Mouse (Mus musculus) MEL (cell line): Measurements from ENCODE around the gene Cep63. TPM values are rescaled to one million over a fixed set of nuclear protein-coding genes. Genes with fewer than 3 reads are reported as not detected.

Source experiments
- DNase-seq: peaks from one replicate; pipeline ENCODE4 v3.0.0; 2011; ENCODE audit warnings: low read depth, low spot score
- H3K27ac ChIP-seq: 2 replicates; pipeline ENCODE4 v1.5.1; 2012; ENCODE audit warnings: low read depth, mild to moderate bottlenecking, control low read depth, low read length, moderate library complexity; ENCODE audit not compliant: control insufficient read depth
- H3K27me3 ChIP-seq, 2 experiments: fragments of 150-350 bp in 1 of 2; sonication (generic) in 1 of 2; 2 replicates each; pipeline ENCODE4 v1.6.1; 2012; ENCODE audit warnings: low read length in 2 of 2, mild to moderate bottlenecking in 2 of 2, improper control_type of control experiment in 1 of 2, moderate library complexity in 1 of 2; ENCODE audit not compliant: insufficient read depth in 2 of 2, control insufficient read depth in 1 of 2
- H3K36me3 ChIP-seq, 2 experiments: 2 replicates each; pipeline ENCODE4 v1.6.1; 2012 to 2014; ENCODE audit warnings: low read length in 2 of 2, improper control_type of control experiment in 1 of 2, inconsistent platforms in 1 of 2, mild to moderate bottlenecking in 1 of 2; ENCODE audit not compliant: insufficient read depth in 2 of 2, control insufficient read depth in 1 of 2
- H3K4me1 ChIP-seq, 2 experiments: fragments of 150-350 bp in 1 of 2; sonication (generic) in 1 of 2; 2 replicates each; pipeline ENCODE4 v1.6.1; 2012; ENCODE audit warnings: low read length in 2 of 2, improper control_type of control experiment in 1 of 2, mild to moderate bottlenecking in 1 of 2; ENCODE audit not compliant: insufficient read depth in 2 of 2, control insufficient read depth in 1 of 2
- H3K4me3 ChIP-seq, 2 experiments: fragments of 150-350 bp in 1 of 2; sonication (generic) in 1 of 2; 2 replicates each; pipeline ENCODE4 v1.5.1; 2012; ENCODE audit warnings: low read depth in 2 of 2, low read length in 2 of 2, mild to moderate bottlenecking in 2 of 2, moderate library complexity in 2 of 2, control low read depth in 1 of 2, improper control_type of control experiment in 1 of 2; ENCODE audit not compliant: control insufficient read depth in 1 of 2, insufficient read depth in 1 of 2
- H3K79me2 ChIP-seq: 2 replicates; pipeline ENCODE4 v1.6.1; 2012; ENCODE audit warnings: mild to moderate bottlenecking, low read length, moderate library complexity; ENCODE audit not compliant: control insufficient read depth, poor library complexity, insufficient read depth
- H3K9ac ChIP-seq: 2 replicates; pipeline ENCODE4 v1.6.1; 2012; ENCODE audit warnings: low read depth, mild to moderate bottlenecking, control low read depth, low read length, moderate library complexity; ENCODE audit not compliant: control insufficient read depth, poor library complexity, severe bottlenecking
- H3K9me3 ChIP-seq: fragments of 150-350 bp; sonication (generic); replicated peaks from 2 replicates; pipeline ENCODE4 v1.6.1; 2012; ENCODE audit warnings: mild to moderate bottlenecking, low read length, improper control_type of control experiment, moderate library complexity; ENCODE audit not compliant: insufficient read depth
- CHD1 ChIP-seq: IDR thresholded peaks from 2 replicates; pipeline ENCODE4 v1.6.1; 2012; ENCODE audit warnings: low read depth, mild to moderate bottlenecking, inconsistent platforms, low read length, improper control_type of control experiment
- CHD2 ChIP-seq: IDR thresholded peaks from 2 replicates; pipeline ENCODE4 v1.6.1; 2011; ENCODE audit warnings: low read length, improper control_type of control experiment
- EP300 ChIP-seq, 2 experiments: IDR thresholded peaks; 2 replicates each; pipeline ENCODE4 v1.6.1; 2011; ENCODE audit warnings: improper control_type of control experiment in 2 of 2, low read length in 2 of 2, low read depth in 1 of 2, mild to moderate bottlenecking in 1 of 2
- ETS1 ChIP-seq: IDR thresholded peaks from 2 replicates; pipeline ENCODE4 v1.6.1; 2012; ENCODE audit warnings: low read depth, mild to moderate bottlenecking, inconsistent platforms, low read length, improper control_type of control experiment, moderate library complexity
- GABPA ChIP-seq: IDR thresholded peaks from 2 replicates; pipeline ENCODE4 v1.6.1; 2012; ENCODE audit warnings: low read depth, mild to moderate bottlenecking, inconsistent platforms, low read length, improper control_type of control experiment, moderate library complexity
- GATA1 ChIP-seq: IDR thresholded peaks from 2 replicates; pipeline ENCODE4 v1.6.1; 2011; ENCODE audit warnings: low read depth, low read length, improper control_type of control experiment
- JUND ChIP-seq: IDR thresholded peaks from 2 replicates; pipeline ENCODE4 v1.6.1; 2011; ENCODE audit warnings: low read depth, mild to moderate bottlenecking, improper control_type of control experiment, low read length
- MAFK ChIP-seq: IDR thresholded peaks from 2 replicates; pipeline ENCODE4 v1.6.1; 2011; ENCODE audit warnings: low read depth, mild to moderate bottlenecking, low read length, improper control_type of control experiment, borderline replicate concordance
- MAZ ChIP-seq: IDR thresholded peaks from 2 replicates; pipeline ENCODE4 v1.6.1; 2012; ENCODE audit warnings: low read depth, mild to moderate bottlenecking, inconsistent platforms, low read length, improper control_type of control experiment
- MEF2A ChIP-seq: IDR thresholded peaks from 2 replicates; pipeline ENCODE4 v1.6.1; 2014; ENCODE audit warnings: low read depth, mild to moderate bottlenecking, inconsistent platforms, low read length, improper control_type of control experiment; ENCODE audit not compliant: poor library complexity, insufficient replicate concordance, severe bottlenecking; ENCODE audit errors: extremely low read depth
- MYB ChIP-seq: IDR thresholded peaks from 2 replicates; pipeline ENCODE4 v1.6.1; 2011; ENCODE audit warnings: mild to moderate bottlenecking, low read depth, low read length, improper control_type of control experiment
- NELFE ChIP-seq: IDR thresholded peaks from 2 replicates; pipeline ENCODE4 v1.6.1; 2011; ENCODE audit warnings: low read depth, low read length, improper control_type of control experiment
- POLR2A ChIP-seq, 2 experiments: IDR thresholded peaks; 2 replicates each; pipeline ENCODE4 v1.6.1; 2011 to 2012; ENCODE audit warnings: low read length in 2 of 2, mild to moderate bottlenecking in 2 of 2, control low read depth in 1 of 2, improper control_type of control experiment in 1 of 2, low read depth in 1 of 2, moderate library complexity in 1 of 2; ENCODE audit not compliant: control insufficient read depth in 1 of 2, insufficient read depth in 1 of 2, poor library complexity in 1 of 2
- POLR2AphosphoS2 ChIP-seq: IDR thresholded peaks from 2 replicates; pipeline ENCODE4 v1.6.1; 2011; ENCODE audit warnings: low read length, improper control_type of control experiment
- RCOR1 ChIP-seq: IDR thresholded peaks from 2 replicates; pipeline ENCODE4 v1.6.1; 2012; ENCODE audit warnings: low read depth, mild to moderate bottlenecking, inconsistent platforms, low read length, improper control_type of control experiment
- SIN3A ChIP-seq: IDR thresholded peaks from 2 replicates; pipeline ENCODE4 v1.6.1; 2012; ENCODE audit warnings: low read length, improper control_type of control experiment, inconsistent platforms
- SMC3 ChIP-seq: IDR thresholded peaks from 2 replicates; pipeline ENCODE4 v1.6.1; 2011; ENCODE audit warnings: low read depth, low read length, improper control_type of control experiment
- TAL1 ChIP-seq: IDR thresholded peaks from 2 replicates; pipeline ENCODE4 v1.6.1; 2012; ENCODE audit warnings: mild to moderate bottlenecking, inconsistent platforms, low read length, moderate library complexity, mixed read lengths
- TBP ChIP-seq: IDR thresholded peaks from 2 replicates; pipeline ENCODE4 v1.8.0; 2011; ENCODE audit warnings: low read depth, low read length, improper control_type of control experiment
- USF1 ChIP-seq: IDR thresholded peaks from 2 replicates; pipeline ENCODE4 v1.6.1; 2014; ENCODE audit warnings: low read depth, mild to moderate bottlenecking, inconsistent platforms, low read length, improper control_type of control experiment, moderate library complexity
- USF2 ChIP-seq, 2 experiments: IDR thresholded peaks; 2 replicates each; pipeline ENCODE4 v1.6.1; 2011 to 2012; ENCODE audit warnings: improper control_type of control experiment in 2 of 2, low read length in 2 of 2, borderline replicate concordance in 1 of 2, inconsistent platforms in 1 of 2, low read depth in 1 of 2, mild to moderate bottlenecking in 1 of 2; ENCODE audit not compliant: insufficient read depth in 1 of 2
- ZC3H11A ChIP-seq: IDR thresholded peaks from 2 replicates; pipeline ENCODE4 v1.6.1; 2012; ENCODE audit warnings: low read depth, mild to moderate bottlenecking, inconsistent platforms, low read length, improper control_type of control experiment
- ZKSCAN1 ChIP-seq: IDR thresholded peaks from 2 replicates; pipeline ENCODE4 v1.6.1; 2012; ENCODE audit warnings: low read depth, mild to moderate bottlenecking, inconsistent platforms, low read length, improper control_type of control experiment, moderate library complexity
- ZMIZ1 ChIP-seq: IDR thresholded peaks from 2 replicates; pipeline ENCODE4 v1.6.1; 2012; ENCODE audit warnings: low read depth, mild to moderate bottlenecking, inconsistent platforms, low read length, improper control_type of control experiment, moderate library complexity
- ZNF384 ChIP-seq: IDR thresholded peaks from 2 replicates; pipeline ENCODE4 v1.6.1; 2012; ENCODE audit warnings: low read depth, mild to moderate bottlenecking, inconsistent platforms, low read length, improper control_type of control experiment
- polyA plus RNA-seq, 2 experiments: library from polyadenylated mRNA; stranded (reverse) in 1 of 2; unstranded in 1 of 2; fragments of >175 nt in 1 of 2; fragments of >200 nt in 1 of 2; gene quantifications; 2 replicates each; pipeline versions ENCODE4 v1.2.1 to v1.2.4; 2012; ENCODE audit warnings: low replicate concordance in 2 of 2, low read depth in 1 of 2; ENCODE audit not compliant: insufficient read length in 2 of 2, insufficient read depth in 1 of 2, missing spikeins in 1 of 2
- total RNA-seq: library from RNA; depleted of rRNA; stranded (reverse); fragments of 300-350 nt; gene quantifications from 2 replicates; pipeline ENCODE4 v1.2.3, GENCODE M21; 2012

Gene Cep63
- total and polyA plus RNA-seq, 3 experiments = 9.6 to 14.6 TPM; not detected in 1

- H3K36me3 ChIP-seq = peaks cover 0 to 2% of the 10 kb centered on the region in 2 experiments; a peak in 1 of 4 replicates
- no peak for DNase-seq
- no peaks in the 10 kb centered on the region for H3K79me2 ChIP-seq
- H3K27ac ChIP-seq = no peak overlapping the region
- no peaks in the 10 kb centered on the region for H3K4me1 ChIP-seq
- no peaks in the 10 kb centered on the region for H3K27me3 ChIP-seq
- H3K9me3 ChIP-seq = no peaks in the 10 kb centered on the region
- TF ChIP-seq GATA1 (no peak), ZC3H11A (no peak), GABPA (no peak), ETS1 (no peak), SMC3 (no peak), USF1 (no peak), MAFK (no peak), RCOR1 (no peak), ZMIZ1 (no peak), MAZ (no peak), TBP (no peak), CHD1 (no peak), MEF2A (no peak), JUND (no peak), USF2 (IDR thresholded peaks at IDR 0.05; ENCODE audit: borderline replicate concordance in 1 of 2, insufficient read depth in 1 of 2, low read depth in 1 of 2, low read length in 2 of 2) (no peak), SIN3A (no peak), POLR2AphosphoS2 (no peak)
- H3K9ac ChIP-seq = no peak overlapping the region
- no peak overlapping the region for H3K4me3 ChIP-seq
Observed at GRCm38 (mm10) chr9:102616267-102616666, 10.1 kb downstream of the Cep63 start.

- Histone ChIP-seq H3K27ac (no peak overlapping the region), H3K4me1 (no peaks in the 10 kb centered on the region), H3K79me2 (no peaks in the 10 kb centered on the region), H3K36me3 (peaks cover 0 to 2% of the 10 kb centered on the region in 2 experiments; a peak in 1 of 4 replicates), H3K9ac (no peak overlapping the region), H3K4me3 (no peak overlapping the region)
- no peak for DNase-seq
- TF ChIP-seq MYB (no peak), TAL1 (no peak), ZKSCAN1 (no peak), NELFE (no peak), EP300 (IDR thresholded peaks at IDR 0.05; ENCODE audit: low read depth in 1 of 2, low read length in 2 of 2) (no peak), POLR2A (IDR thresholded peaks at IDR 0.05; ENCODE audit: control insufficient read depth in 1 of 2, insufficient read depth in 1 of 2, low read depth in 1 of 2, low read length in 2 of 2, poor library complexity in 1 of 2) (no peak), ZNF384 (no peak), ZC3H11A (no peak), JUND (no peak), MAZ (no peak), SMC3 (no peak), CHD2 (no peak)
- TF ChIP-seq, all 39 proteins: peak for 0
- Histone ChIP-seq H3K9me3 (no peaks in the 10 kb centered on the region), H3K27me3 (no peaks in the 10 kb centered on the region)
Observed at GRCm38 (mm10) chr9:102615071-102615470, 11.3 kb downstream of the Cep63 start.
